Mouse (Mus musculus) naive thymus-derived CD4-positive, alpha-beta T cell, adult 5 months (primary cell): ENCODE measurements around the gene Adra1d. TPM values are rescaled to one million over a fixed set of nuclear protein-coding genes. Genes with fewer than 3 reads are reported as not detected.

Experiments
- polyA plus RNA-seq: library from polyadenylated mRNA; unstranded; fragments of 100-300 nt; shearing (Covaris generic); gene quantifications from one replicate; pipeline ENCODE4 v1.2.1, GENCODE M21; 2017

The Adra1d gene
- polyA plus RNA-seq: not detected

GRCm38 (mm10) chr2:131561891-131562585, at the start of gene Adra1d:
Adra1d (minus strand) TSS chr2:131562283.

Other genes starting within 250 kb of the Adra1d start
- gene Rnf24, start 209.4 kb downstream of the Adra1d start, polyA plus RNA-seq: 2.7 TPM
- 53.2 TPM for gene Smox, start 70.8 kb downstream of the Adra1d start, polyA plus RNA-seq